Mouse (Mus musculus) layer of hippocampus, adult 2 months (tissue): Measurements from ENCODE around the gene Mdm2. TPM values are rescaled to one million over a fixed set of nuclear protein-coding genes. Genes with fewer than 3 reads are reported as not detected.

Source experiments
- DNase-seq, 2 experiments: peaks; one replicate each; pipeline ENCODE4 v3.0.0; 2022; ENCODE audit warnings: low spot score in 2 of 2
- H3K27ac ChIP-seq: fragments of 200-600 bp; 2 replicates; pipeline ENCODE4 v1.8.1; 2022
- H3K4me3 ChIP-seq: fragments of 200-600 bp; 2 replicates; pipeline ENCODE4 v1.8.1; 2022; ENCODE audit warnings: mild to moderate bottlenecking
- CTCF ChIP-seq: fragments of 200-600 bp; conservative IDR thresholded peaks from 2 replicates; pipeline ENCODE4 v1.8.1; 2022; ENCODE audit warnings: antibody characterized with exemption, mild to moderate bottlenecking, moderate library complexity
- total RNA-seq, 2 experiments: library from RNA; stranded (reverse); gene quantifications; 2 replicates each; pipeline ENCODE4 v1.2.3; 2021

Gene Mdm2
- total RNA-seq, 2 experiments from 2014 or later: 55.1 to 66.0 TPM

DNA sequence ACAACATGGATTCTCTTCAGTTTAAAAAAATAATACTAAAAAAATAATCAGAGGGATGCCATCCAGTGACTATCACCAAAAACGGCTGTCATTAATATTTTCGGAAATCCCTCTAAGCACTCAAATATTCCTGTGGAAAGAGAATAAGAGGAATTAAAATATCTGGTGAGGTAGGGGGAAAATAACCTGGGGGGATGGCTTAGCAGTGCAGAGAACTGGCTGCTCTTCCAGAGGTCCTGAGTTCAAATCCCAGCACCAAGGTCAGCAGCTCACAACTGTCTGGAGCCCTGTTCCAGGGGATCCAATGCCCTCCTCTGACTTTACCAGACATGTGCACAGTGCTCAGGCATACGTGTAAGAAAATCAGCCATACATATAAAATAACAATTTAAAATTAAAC is 44.2 kb downstream of the Mdm2 start:
- no peak for TF ChIP-seq CTCF
- DNase-seq: no peak
- Histone ChIP-seq H3K27ac (no peak overlapping the region), H3K4me3 (no peak overlapping the region)

- DNase-seq: no peak
Measured at GRCm38 (mm10) chr10:117665376-117666275, 44.9 kb downstream of the Mdm2 start.

GRCm38 (mm10) chr10:117664926-117665209 is 45.7 kb downstream of the Mdm2 start:
- no peak for DNase-seq
- no peak for TF ChIP-seq CTCF
- Histone ChIP-seq H3K4me3 (no peak overlapping the region), H3K27ac (no peak overlapping the region)

More at GRCm38 (mm10) chr10:117665376-117666275, 44.9 kb downstream of the Mdm2 start:
- no peak for TF ChIP-seq CTCF
- Histone ChIP-seq H3K27ac (no peak overlapping the region), H3K4me3 (no peak overlapping the region)

DNA sequence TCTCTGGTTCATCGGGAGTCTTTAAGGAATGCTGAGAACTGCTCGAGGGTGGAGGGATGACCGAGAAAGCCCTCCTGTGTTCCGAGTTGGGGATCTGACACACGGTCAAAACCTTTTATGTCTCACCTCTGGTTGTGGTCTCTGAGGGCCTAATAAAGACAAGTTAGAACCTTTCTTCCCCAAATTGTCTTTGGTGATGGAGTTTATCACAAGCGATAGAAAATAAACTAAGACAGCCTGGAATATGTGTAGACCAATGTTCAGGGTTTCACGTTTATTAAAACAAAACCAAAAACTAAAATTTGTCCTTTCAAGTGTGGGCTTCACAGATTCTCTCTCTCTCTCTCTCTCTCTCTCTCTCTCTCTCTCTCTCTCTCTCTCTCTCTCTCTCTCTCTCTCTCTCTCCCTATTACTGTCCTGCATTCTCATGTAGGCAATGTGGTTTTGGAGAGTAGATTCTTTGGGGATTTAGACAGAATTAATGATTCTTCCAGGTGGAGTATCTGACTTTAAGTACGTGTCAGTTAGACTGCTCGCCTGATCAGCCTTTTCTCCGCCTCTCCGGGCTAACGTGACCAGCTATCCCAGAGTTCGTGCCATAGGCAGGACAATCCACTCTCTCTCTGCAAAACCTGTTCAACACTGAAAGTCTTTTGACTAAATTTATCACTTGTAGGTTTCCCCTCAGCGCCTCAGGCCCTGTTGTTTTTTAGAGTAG is 46.2 kb downstream of the Mdm2 start:
- Histone ChIP-seq H3K4me3 (no peak overlapping the region), H3K27ac (no peak overlapping the region)
- no peak for TF ChIP-seq CTCF
- no peak for DNase-seq

DNA sequence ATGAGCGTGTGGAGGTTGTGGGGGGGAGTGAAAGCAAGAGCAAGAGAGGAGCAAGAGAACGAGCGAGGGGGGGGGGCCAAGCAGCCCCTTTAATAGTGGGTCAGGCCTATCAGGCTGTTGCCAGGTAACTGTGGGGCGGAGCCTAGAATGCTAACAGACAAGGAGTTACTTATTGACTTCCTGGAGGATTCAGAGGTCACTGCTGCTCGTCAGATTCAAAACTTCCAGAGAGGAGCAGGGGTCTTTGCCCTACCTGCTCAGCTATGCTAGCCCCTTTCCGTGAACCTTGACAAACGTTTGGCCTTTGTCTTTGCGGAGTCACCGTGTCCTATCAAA is 46.7 kb downstream of the Mdm2 start:
- no peak for DNase-seq
- no peak overlapping the region for H3K4me3 ChIP-seq
- no peak overlapping the region for H3K27ac ChIP-seq
- TF ChIP-seq CTCF: no peak

DNA sequence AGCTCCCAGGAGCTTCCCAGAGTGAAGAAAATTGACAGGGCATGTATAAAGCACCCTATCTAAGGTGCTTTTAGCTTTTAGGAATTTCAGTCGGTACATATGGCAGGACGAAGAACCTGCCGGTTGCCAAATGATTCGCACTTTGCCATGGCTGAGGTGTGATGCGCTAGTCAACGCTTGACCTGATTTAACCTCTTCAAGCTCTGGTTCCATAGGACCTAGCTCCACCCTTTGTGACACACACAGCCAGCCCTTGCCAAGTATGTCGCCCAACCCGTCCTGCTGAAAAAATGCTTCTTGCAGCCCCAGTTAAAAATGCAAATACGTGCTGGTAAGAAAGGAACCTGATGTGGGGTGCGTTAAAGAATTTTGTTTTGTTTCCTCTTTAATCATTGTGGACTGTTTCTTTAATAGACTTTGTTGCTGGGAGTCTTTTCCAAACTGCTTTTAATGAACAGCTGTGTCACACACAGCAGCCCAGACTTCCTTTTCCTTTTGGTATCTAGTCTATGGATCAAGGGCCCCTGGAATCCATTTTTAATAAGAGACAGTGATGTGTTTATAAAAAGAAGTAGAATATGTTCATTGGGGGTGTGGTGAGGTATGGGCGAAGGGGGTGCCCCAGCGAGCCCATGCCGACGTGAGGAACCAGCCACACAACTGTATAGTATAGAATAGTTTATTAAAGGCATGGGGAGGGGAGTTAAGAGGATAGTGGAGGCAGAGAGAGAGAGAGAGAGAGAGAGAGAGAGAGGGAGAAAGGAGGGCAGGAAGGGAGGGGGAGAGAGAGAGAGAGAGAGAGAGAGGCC is 47.3 kb downstream of the Mdm2 start:
- Histone ChIP-seq H3K4me3 (no peak overlapping the region), H3K27ac (no peak overlapping the region)
- no peak for TF ChIP-seq CTCF
- no peak for DNase-seq

DNA sequence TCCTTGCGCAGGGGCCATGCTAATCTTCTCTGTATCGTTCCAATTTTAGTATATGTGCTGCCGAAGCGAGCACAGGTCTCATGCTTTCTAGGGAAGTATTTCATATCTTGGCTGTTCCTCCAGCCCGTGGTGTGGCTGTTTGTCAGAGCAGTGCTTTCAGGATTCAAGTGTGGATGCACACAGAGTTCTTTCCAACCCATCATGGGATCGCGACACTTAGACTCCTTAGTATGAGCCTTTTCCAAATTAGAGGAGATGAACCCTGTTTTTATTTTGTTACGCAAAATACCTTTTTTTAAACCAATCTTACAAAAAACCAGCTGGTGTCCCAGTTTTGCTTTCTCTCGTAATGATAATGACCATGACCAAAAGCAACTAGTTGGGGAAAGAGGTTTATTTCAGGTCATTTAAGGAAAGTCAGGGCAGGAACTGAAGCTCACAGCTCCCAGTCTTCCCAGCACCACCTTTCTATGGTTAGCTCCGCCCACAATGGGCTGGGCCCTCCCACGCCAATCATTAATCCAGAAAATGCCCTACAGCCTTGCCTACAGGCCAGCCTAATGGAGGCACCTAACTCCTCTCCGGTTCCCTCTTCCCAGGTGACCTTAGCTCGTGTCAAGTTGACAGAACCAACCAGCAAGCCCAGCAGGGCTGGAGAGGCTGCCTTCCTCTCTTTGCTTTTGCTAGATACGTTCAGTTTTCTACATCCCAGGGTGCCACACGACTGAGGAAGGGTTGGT is 48.1 kb downstream of the Mdm2 start:
- no peak for TF ChIP-seq CTCF

GRCm38 (mm10) chr10:117659819-117660218 is 50.7 kb downstream of the Mdm2 start:
- TF ChIP-seq CTCF: no peak
- H3K27ac ChIP-seq: no peak overlapping the region
- no peak for DNase-seq
- H3K4me3 ChIP-seq: no peak overlapping the region

More for the DNA sequence above, 48.1 kb downstream of the Mdm2 start:
- Histone ChIP-seq H3K4me3 (no peak overlapping the region), H3K27ac (no peak overlapping the region)
- DNase-seq: no peak

DNA sequence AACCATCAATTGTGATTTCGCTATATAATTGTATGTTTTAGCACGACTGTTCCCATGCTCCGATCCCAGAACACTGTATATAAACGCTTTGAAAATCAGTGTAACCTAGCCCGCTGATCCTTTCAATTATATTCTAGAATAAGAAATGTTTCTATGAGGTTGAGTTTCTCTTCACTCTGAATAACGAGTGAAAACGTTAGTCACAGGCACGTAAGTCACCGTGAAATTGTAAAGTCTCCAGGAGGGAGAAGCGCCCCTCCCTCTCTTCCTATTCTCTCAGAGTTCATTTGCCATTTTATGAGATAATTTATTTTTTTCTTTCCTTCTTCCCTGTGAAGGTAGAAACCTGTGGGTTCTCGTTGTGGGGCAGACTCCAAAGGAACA is 51.1 kb downstream of the Mdm2 start:
- DNase-seq: no peak
- Histone ChIP-seq H3K27ac (no peak overlapping the region), H3K4me3 (no peak overlapping the region)
- TF ChIP-seq CTCF: no peak

- H3K4me3 ChIP-seq: no peak overlapping the region
- TF ChIP-seq CTCF: no peak
- no peak overlapping the region for H3K27ac ChIP-seq
- no peak for DNase-seq
Measured at GRCm38 (mm10) chr10:117658522-117659429, 51.8 kb downstream of the Mdm2 start.

DNA sequence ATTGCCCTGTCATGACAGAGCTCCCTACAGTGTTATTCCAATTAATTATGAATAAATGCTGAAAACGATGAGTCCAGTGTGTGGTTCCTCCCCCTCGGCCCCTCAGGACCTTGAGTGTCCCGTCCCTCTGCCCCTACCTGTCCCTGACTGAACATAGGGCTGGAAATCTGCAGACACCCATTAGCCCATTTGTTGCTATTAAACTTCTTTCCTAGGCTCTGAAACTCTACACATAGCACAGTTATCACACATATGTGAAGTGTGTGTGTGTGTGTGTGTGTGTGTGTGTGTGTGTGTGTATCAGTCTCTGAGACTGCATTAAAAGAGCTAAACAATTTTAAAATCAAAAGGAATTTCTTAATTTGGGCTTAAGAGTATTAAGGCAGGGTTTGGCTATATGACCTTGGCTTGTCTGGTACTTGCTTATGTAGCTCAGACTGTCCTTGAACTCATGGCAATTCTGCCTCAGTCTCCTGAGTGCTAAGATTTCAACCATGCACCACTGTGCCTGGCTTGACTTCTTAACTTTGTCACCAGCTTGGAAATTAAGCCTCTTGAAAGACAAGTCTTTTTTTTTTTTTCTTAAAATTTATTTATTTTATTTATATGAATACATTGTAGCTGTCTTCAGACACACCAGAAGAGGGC is 52.8 kb downstream of the Mdm2 start:
- Histone ChIP-seq H3K4me3 (no peak overlapping the region), H3K27ac (no peak overlapping the region)
- no peak for TF ChIP-seq CTCF
- DNase-seq: no peak
